Mouse (Mus musculus) neural tube, embryonic 13.5 days (tissue): ENCODE results near the gene Myocos. TPM values are rescaled to one million over a fixed set of nuclear protein-coding genes. Genes with fewer than 3 reads are reported as not detected.

Source experiments
- ATAC-seq: fragments of 200-750 bp; cut with Nextera tagmentation; 2 replicates; pipeline ENCODE4 v1.8.0; 2017; ENCODE audit warnings: low read depth, mild to moderate bottlenecking, moderate TSS enrichment, moderate library complexity
- H3K27ac ChIP-seq: fragments of 300-500 bp; sonication (generic); replicated peaks from 2 replicates; pipeline ENCODE4 v1.5.1; 2015; ENCODE audit warnings: moderate library complexity, mild to moderate bottlenecking, inconsistent platforms
- H3K27me3 ChIP-seq: fragments of 300-500 bp; sonication (generic); 2 replicates; pipeline ENCODE4 v1.6.1; 2015; ENCODE audit warnings: mild to moderate bottlenecking, inconsistent platforms
- H3K36me3 ChIP-seq: fragments of 300-500 bp; sonication (generic); 2 replicates; pipeline ENCODE4 v1.6.1; 2015; ENCODE audit warnings: mild to moderate bottlenecking, inconsistent platforms
- H3K4me1 ChIP-seq: fragments of 300-500 bp; sonication (generic); replicated peaks from 2 replicates; pipeline ENCODE4 v1.6.1; 2015; ENCODE audit warnings: inconsistent platforms
- H3K4me2 ChIP-seq: fragments of 300-500 bp; sonication (generic); 2 replicates; pipeline ENCODE4 v1.6.1; 2015; ENCODE audit warnings: inconsistent platforms, mild to moderate bottlenecking, moderate library complexity
- H3K4me3 ChIP-seq: fragments of 300-500 bp; sonication (generic); 2 replicates; pipeline ENCODE4 v1.5.1; 2015; ENCODE audit warnings: mild to moderate bottlenecking, inconsistent platforms
- H3K9ac ChIP-seq: fragments of 300-500 bp; sonication (generic); 2 replicates; pipeline ENCODE4 v1.6.1; 2015; ENCODE audit warnings: moderate library complexity, mild to moderate bottlenecking, inconsistent platforms
- H3K9me3 ChIP-seq: fragments of 300-500 bp; sonication (generic); 2 replicates; pipeline ENCODE4 v1.6.1; 2016; ENCODE audit warnings: inconsistent platforms
- WGBS: fragments of 180-500 bp; shearing (Covaris S2); methylation state at CpG from one replicate; pipeline ENCODE4 v1.1.7; 2015; 5-methylcytosine and 5-hydroxymethylcytosine counted together
- polyA plus RNA-seq: library from polyadenylated mRNA; unstranded; fragments of >200 nt; fragmentation: Nextera tagmentation; extraction: Ambion mirVana; gene quantifications from 2 replicates; pipeline ENCODE4 v1.2.1, GENCODE M21; 2015

The Myocos gene
- polyA plus RNA-seq: not detected in 2 replicates

DNA sequence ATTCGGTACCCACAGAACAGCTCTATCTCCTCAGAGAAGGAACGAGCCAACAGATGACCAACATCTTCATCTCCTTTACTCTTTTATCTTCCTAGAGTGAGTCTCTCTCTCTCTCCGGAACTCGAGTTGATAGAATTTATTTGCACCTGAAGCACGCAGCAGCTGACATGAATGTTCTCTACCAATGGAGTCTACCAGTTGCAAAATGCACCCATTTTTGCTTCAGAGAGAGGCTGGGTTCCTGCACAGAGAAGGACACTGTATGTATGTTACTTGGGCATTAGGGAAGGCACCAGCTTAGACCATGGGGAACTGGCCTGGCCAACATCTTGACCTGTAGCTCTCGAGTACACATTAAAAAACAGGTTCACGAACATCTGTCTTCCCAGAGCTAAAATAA, at the start of gene Myocos:
Gene Myocos (minus strand): TSS at position 101 of the 400 bp plus-strand sequence.
- H3K4me3 ChIP-seq: no peak within 1 kb of the TSS
- H3K27ac ChIP-seq: no peak within 1 kb of the TSS
- no peaks in the 10 kb centered on the region for H3K27me3 ChIP-seq
- no peaks in the 10 kb centered on the region for H3K9me3 ChIP-seq
- ATAC-seq: no peak
- no peaks in the 10 kb centered on the region for H3K4me1 ChIP-seq
- no peak within 1 kb of the TSS for H3K9ac ChIP-seq
- no peak within 1 kb of the TSS for H3K4me2 ChIP-seq
- H3K36me3 ChIP-seq: no peaks in the 10 kb centered on the region
- WGBS: 88% methylated on average over 7 of the region's 7 CpGs

GRCm38 (mm10) chr1:162700389-162701066, 42.5 kb upstream of the Myocos start:
- no peak for ATAC-seq
- H3K36me3 ChIP-seq: peaks cover 77% of the 10 kb centered on the region
- WGBS: 42% methylated on average over 8 of the region's 8 CpGs

GRCm38 (mm10) chr1:162697866-162698265, 39.8 kb upstream of the Myocos start:
- Histone ChIP-seq H3K27ac (no peak overlapping the region), H3K4me1 (no peaks in the 10 kb centered on the region), H3K27me3 (no peaks in the 10 kb centered on the region), H3K9me3 (no peaks in the 10 kb centered on the region), H3K4me3 (no peak overlapping the region), H3K36me3 (peaks cover 73% of the 10 kb centered on the region), H3K4me2 (no peak overlapping the region), H3K9ac (no peak overlapping the region)
- ATAC-seq: no peak
- 96% methylated on average over 6 of the region's 6 CpGs for WGBS

More at GRCm38 (mm10) chr1:162700389-162701066, 42.5 kb upstream of the Myocos start:
- Histone ChIP-seq H3K27me3 (no peaks in the 10 kb centered on the region), H3K9me3 (no peaks in the 10 kb centered on the region), H3K4me3 (no peak overlapping the region), H3K4me1 (no peaks in the 10 kb centered on the region), H3K9ac (no peak overlapping the region), H3K4me2 (no peak overlapping the region), H3K27ac (no peak overlapping the region)

GRCm38 (mm10) chr1:162693721-162694120, 35.7 kb upstream of the Myocos start:
- no peak overlapping the region for H3K9ac ChIP-seq
- no peak overlapping the region for H3K4me3 ChIP-seq
- H3K9me3 ChIP-seq: no peaks in the 10 kb centered on the region
- H3K27me3 ChIP-seq: no peaks in the 10 kb centered on the region
- WGBS: 81% methylated on average over 2 of the region's 2 CpGs
- no peak for ATAC-seq
- no peak overlapping the region for H3K4me2 ChIP-seq
- H3K27ac ChIP-seq: no peak overlapping the region
- H3K36me3 ChIP-seq: peaks cover 83% of the 10 kb centered on the region
- H3K4me1 ChIP-seq: no peaks in the 10 kb centered on the region

DNA sequence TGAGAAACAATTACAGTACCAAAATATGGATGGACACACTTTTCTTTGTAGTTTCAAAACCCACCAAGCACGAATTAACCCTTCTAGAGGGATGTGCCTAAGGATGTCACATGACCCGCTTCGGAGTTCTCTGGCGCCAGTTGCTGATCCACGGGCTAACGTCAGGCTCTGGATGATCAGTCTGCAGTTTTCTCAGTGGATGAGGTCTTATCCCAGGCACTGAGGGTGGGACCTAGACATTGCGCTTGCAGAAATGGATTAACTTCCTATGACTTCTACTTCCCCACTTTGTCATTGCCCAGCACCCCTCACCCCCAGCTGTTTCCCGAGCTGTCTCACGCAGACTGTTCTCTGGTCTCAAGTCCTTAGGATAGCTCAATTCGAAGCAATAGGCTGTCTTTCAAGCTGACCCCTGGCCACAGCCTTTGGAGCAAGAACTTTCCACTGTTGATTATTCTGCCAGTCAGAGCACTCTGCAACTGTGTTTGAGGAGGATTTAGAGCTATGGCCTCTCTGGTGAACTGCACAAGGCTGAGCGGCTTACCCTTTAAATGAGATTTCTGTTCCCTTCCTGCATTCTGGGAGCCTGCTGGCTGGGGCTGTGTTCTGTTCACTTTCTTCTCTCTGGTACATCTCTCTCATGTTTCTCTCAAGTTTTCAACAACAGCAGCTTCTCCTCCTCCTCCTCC, 7.6 kb upstream of the Myocos start:
- ATAC-seq: peak; percentile 86
- whole genome bisulfite sequencing: 5% methylated on average over 11 of the region's 11 CpGs
- H3K27ac ChIP-seq: no peak overlapping the region
- peaks cover 15% of the 10 kb centered on the region for H3K36me3 ChIP-seq
- H3K4me2 ChIP-seq: peak overlapping the region; percentile 54
- peak overlapping the region; percentile 58 for H3K9ac ChIP-seq
- H3K27me3 ChIP-seq: no peaks in the 10 kb centered on the region
- no peaks in the 10 kb centered on the region for H3K9me3 ChIP-seq
- H3K4me1 ChIP-seq: peaks cover 7% of the 10 kb centered on the region
- H3K4me3 ChIP-seq: peak overlapping the region; percentile 31

- ATAC-seq: peak; percentile 99
- Histone ChIP-seq H3K36me3 (peaks cover 8% of the 10 kb centered on the region), H3K9me3 (no peaks in the 10 kb centered on the region), H3K27me3 (no peaks in the 10 kb centered on the region), H3K4me3 (no peak overlapping the region), H3K4me1 (peaks cover 7% of the 10 kb centered on the region), H3K4me2 (peak overlapping the region; percentile 54), H3K9ac (peak overlapping the region; percentile 58; the same call in 1 of the 2 replicates), H3K27ac (no peak overlapping the region)
- 15% methylated on average over 10 of the region's 10 CpGs for WGBS
Observed at GRCm38 (mm10) chr1:162664826-162665475, 6.9 kb upstream of the Myocos start.

GRCm38 (mm10) chr1:162660276-162660860, 2.3 kb upstream of the Myocos start:
- Histone ChIP-seq H3K36me3 (no peaks in the 10 kb centered on the region), H3K27ac (no peak overlapping the region), H3K4me2 (no peak overlapping the region), H3K9me3 (no peaks in the 10 kb centered on the region), H3K9ac (no peak overlapping the region), H3K27me3 (no peaks in the 10 kb centered on the region), H3K4me3 (no peak overlapping the region), H3K4me1 (peaks cover under 1% of the 10 kb centered on the region; the same call in 1 of the 2 replicates)
- ATAC-seq: no peak
- 87% methylated on average over 11 of the region's 11 CpGs for WGBS

DNA sequence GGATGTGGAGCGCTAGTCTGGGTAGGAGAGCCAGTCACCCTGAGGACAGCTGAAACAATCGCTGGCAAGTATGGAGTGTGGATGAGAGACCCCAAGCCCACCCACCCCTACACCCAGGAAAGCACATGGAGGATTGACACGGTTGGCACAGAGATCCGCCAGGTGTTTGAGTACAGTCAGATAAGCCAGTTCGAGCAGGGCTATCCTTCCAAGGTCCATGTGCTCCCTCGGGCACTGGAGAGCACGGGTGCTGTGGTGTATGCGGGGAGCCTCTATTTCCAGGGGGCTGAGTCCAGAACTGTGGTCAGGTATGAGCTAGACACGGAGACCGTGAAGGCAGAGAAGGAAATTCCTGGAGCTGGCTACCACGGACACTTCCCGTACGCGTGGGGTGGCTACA, 9.6 kb downstream of the Myocos start:
- H3K27me3 ChIP-seq: no peaks in the 10 kb centered on the region
- no peak overlapping the region for H3K4me3 ChIP-seq
- WGBS: 92% methylated on average over 14 of the region's 14 CpGs
- no peaks in the 10 kb centered on the region for H3K4me1 ChIP-seq
- no peak overlapping the region for H3K27ac ChIP-seq
- no peaks in the 10 kb centered on the region for H3K9me3 ChIP-seq
- no peak overlapping the region for H3K9ac ChIP-seq
- no peak overlapping the region for H3K4me2 ChIP-seq
- ATAC-seq: no peak
- no peaks in the 10 kb centered on the region for H3K36me3 ChIP-seq

GRCm38 (mm10) chr1:162646083-162646686, 11.8 kb downstream of the Myocos start:
- Histone ChIP-seq H3K4me3 (no peak overlapping the region), H3K27me3 (no peaks in the 10 kb centered on the region), H3K9ac (no peak overlapping the region), H3K4me1 (no peaks in the 10 kb centered on the region), H3K4me2 (no peak overlapping the region), H3K27ac (no peak overlapping the region), H3K36me3 (no peaks in the 10 kb centered on the region), H3K9me3 (no peaks in the 10 kb centered on the region)
- 80% methylated on average over 10 of the region's 10 CpGs for WGBS
- no peak for ATAC-seq

DNA sequence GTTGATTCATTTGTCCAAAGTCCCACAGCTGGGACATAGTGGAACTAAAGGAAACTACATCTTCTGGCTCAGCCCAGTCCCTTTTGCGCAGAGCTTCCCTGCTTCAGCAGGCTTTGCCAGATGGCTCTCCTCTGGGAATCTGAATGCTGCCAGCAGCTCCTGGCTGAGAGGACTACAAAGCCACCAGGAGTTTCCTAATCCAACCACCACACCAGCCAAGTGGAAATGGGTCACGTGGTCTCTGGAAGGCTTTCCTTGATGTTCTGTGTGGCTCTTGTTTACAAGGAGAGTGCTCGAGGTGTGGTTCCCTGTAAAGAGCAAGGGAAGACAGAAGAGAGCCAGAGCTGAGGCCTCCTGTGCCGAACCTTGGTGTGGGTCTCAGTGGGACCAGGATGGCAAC, 14.3 kb downstream of the Myocos start:
- Histone ChIP-seq H3K36me3 (no peaks in the 10 kb centered on the region), H3K27ac (no peak overlapping the region), H3K4me2 (no peak overlapping the region), H3K27me3 (no peaks in the 10 kb centered on the region), H3K9ac (no peak overlapping the region), H3K4me3 (no peak overlapping the region), H3K4me1 (no peaks in the 10 kb centered on the region), H3K9me3 (no peaks in the 10 kb centered on the region)
- 53% methylated on average over 4 of the region's 4 CpGs for WGBS
- no peak for ATAC-seq

GRCm38 (mm10) chr1:162642591-162642990, 15.4 kb downstream of the Myocos start:
- no peaks in the 10 kb centered on the region for H3K36me3 ChIP-seq
- H3K4me3 ChIP-seq: no peak overlapping the region
- no peak overlapping the region for H3K9ac ChIP-seq
- no peaks in the 10 kb centered on the region for H3K9me3 ChIP-seq
- ATAC-seq: no peak
- H3K4me2 ChIP-seq: no peak overlapping the region
- no peaks in the 10 kb centered on the region for H3K27me3 ChIP-seq
- H3K27ac ChIP-seq: no peak overlapping the region
- WGBS: 86% methylated on average over 3 of the region's 3 CpGs
- no peaks in the 10 kb centered on the region for H3K4me1 ChIP-seq

- ATAC-seq: no peak
- WGBS: 91% methylated on average over 1 of the region's 1 CpGs
- no peaks in the 10 kb centered on the region for H3K4me1 ChIP-seq
Observed at GRCm38 (mm10) chr1:162639861-162640260, 18.2 kb downstream of the Myocos start.

More at GRCm38 (mm10) chr1:162639861-162640260, 18.2 kb downstream of the Myocos start:
- H3K27ac ChIP-seq: no peak overlapping the region
- H3K27me3 ChIP-seq: no peaks in the 10 kb centered on the region
- H3K4me2 ChIP-seq: no peak overlapping the region
- no peaks in the 10 kb centered on the region for H3K36me3 ChIP-seq
- H3K4me3 ChIP-seq: no peak overlapping the region
- no peaks in the 10 kb centered on the region for H3K9me3 ChIP-seq
- H3K9ac ChIP-seq: no peak overlapping the region
